Mouse (Mus musculus) liver, postnatal 0 days (tissue): ENCODE measurements at regions not wholly inside any gene's neighbourhood (a gene's known extent, or its start where the extent isn't known, plus 50 kb on each side); places are given as distances from the start of the nearest gene placed in this dataset.

ENCODE experiments used
- CTCF ChIP-seq: sonication (generic); IDR thresholded peaks from 2 replicates; pipeline ENCODE4 v1.5.1; 2016; ENCODE audit warnings: antibody characterized with exemption, low read depth
- EP300 ChIP-seq: IDR thresholded peaks from 2 replicates; pipeline ENCODE4 v1.6.1; 2016; ENCODE audit warnings: antibody characterized with exemption, low read depth, mild to moderate bottlenecking

GRCm38 (mm10) chr3:34266462-34266861, 185.3 kb upstream of the Dnajc19 start:
- TF ChIP-seq CTCF, result no peak
- no peak for TF ChIP-seq EP300
